In genomic region chr9:57708068-57708719, GRCm38 (mm10) we compare ENCODE assay signal across 8 mouse cellular contexts. TPM values are rescaled to one million over a fixed set of nuclear protein-coding genes. Genes with fewer than 3 reads are reported as not detected.
DNase-seq lines count a peak whose midpoint lies in the region; ATAC-seq and TF ChIP-seq lines count a peak whose summit lies in the region.

Edc3 (plus strand) TSS chr9:57708540.

- peak within 1 kb of the TSS; percentile 88 for H3K4me3 ChIP-seq in hindbrain, embryonic 10.5 days
- peak within 1 kb of the TSS; percentile 88 for H3K4me3 ChIP-seq in lung, embryonic 15.5 days
- H3K4me3 ChIP-seq in olfactory bulb, adult 2 months (ENCODE audit: insufficient read depth, low read depth, low read length): peak within 1 kb of the TSS; percentile 98
- peak within 1 kb of the TSS; percentile 84 for H3K4me3 ChIP-seq in thymus, adult 2 months (ENCODE audit: control insufficient read depth, insufficient read depth, low read length)

- DNase-seq in Muller cell, postnatal 12 days (ENCODE audit: inconsistent ontology term): peak; percentile 94
- DNase-seq in cerebellum, adult 9-11 months: peak; percentile 82
- peak; percentile 44 to 90 for DNase-seq in frontal cortex, adult 2 months (ENCODE audit: extremely low spot score in 1 of 2, low spot score in 1 of 2)
- DNase-seq in hindbrain, embryonic 10.5 days (ENCODE audit: low spot score): peak; percentile 95
- DNase-seq in layer of hippocampus, adult 9-10 months (ENCODE audit: low spot score): peak; percentile 42
- peak; percentile 91 for DNase-seq in thymus, adult 2 months

- peak within 1 kb of the TSS; percentile 93 for H3K9ac ChIP-seq in lung, embryonic 15.5 days

- H3K27ac ChIP-seq in hindbrain, embryonic 10.5 days: peak within 1 kb of the TSS; percentile 94
- peak within 1 kb of the TSS; percentile 90 for H3K27ac ChIP-seq in lung, embryonic 15.5 days
- peak within 1 kb of the TSS; percentile 94 for H3K27ac ChIP-seq in olfactory bulb, adult 2 months (ENCODE audit: insufficient read depth, low read depth, low read length)
- H3K27ac ChIP-seq in thymus, adult 2 months (ENCODE audit: control insufficient read depth, insufficient read depth, low read length): peak within 1 kb of the TSS; percentile 43

- TF ChIP-seq CTCF in olfactory bulb, adult 2 months (IDR thresholded peaks at IDR 0.05; ENCODE audit: insufficient read depth, low read depth, low read length): no peak
- 0 out of 2 replicates have a peak, but pooled peaks have one; percentile 34 for TF ChIP-seq CTCF in thymus, adult 2 months (IDR thresholded peaks at IDR 0.05; ENCODE audit: borderline replicate concordance, control insufficient read depth, extremely low read depth, insufficient read depth, low read length, poor library complexity)

- whole genome bisulfite sequencing in hindbrain, embryonic 10.5 days: under 1% methylated on average over 23 of the region's 23 CpGs
- WGBS in lung, embryonic 15.5 days: under 1% methylated on average over 23 of the region's 23 CpGs
- WGBS in olfactory bulb, adult 2 months: under 1% methylated on average over 23 of the region's 23 CpGs
- WGBS in thymus, adult 2 months: under 1% methylated on average over 23 of the region's 23 CpGs

- TF ChIP-seq POLR2A in olfactory bulb, adult 2 months (IDR thresholded peaks at IDR 0.05; ENCODE audit: insufficient read depth, low read depth, low read length): peak; percentile 81
- TF ChIP-seq POLR2A in thymus, adult 2 months (IDR thresholded peaks at IDR 0.05; ENCODE audit: control insufficient read depth, extremely low read depth, insufficient read depth, low read length, poor library complexity): peak; percentile 72

- H3K36me3 ChIP-seq in hindbrain, embryonic 10.5 days: peaks cover 23% of the 10 kb centered on the region
- peaks cover 12% of the 10 kb centered on the region for H3K36me3 ChIP-seq in lung, embryonic 15.5 days
- peaks cover 1% of the 10 kb centered on the region; the same call in 1 of the 2 replicates for H3K36me3 ChIP-seq in thymus, adult 2 months (ENCODE audit: control insufficient read depth, insufficient read depth, low read length)

- peak; percentile 94 for ATAC-seq in lung, embryonic 15.5 days (ENCODE audit: borderline replicate concordance, extremely low read depth, low FRiP score, low TSS enrichment)

- no peaks in the 10 kb centered on the region for H3K27me3 ChIP-seq in hindbrain, embryonic 10.5 days (ENCODE audit: insufficient read depth, poor library complexity, severe bottlenecking)
- no peaks in the 10 kb centered on the region for H3K27me3 ChIP-seq in lung, embryonic 15.5 days
- H3K27me3 ChIP-seq in thymus, adult 2 months (ENCODE audit: control insufficient read depth, insufficient read depth, low read length): no peaks in the 10 kb centered on the region

- peaks cover 5% of the 10 kb centered on the region; the same call in 1 of the 2 replicates for H3K9me3 ChIP-seq in hindbrain, embryonic 10.5 days
- H3K9me3 ChIP-seq in lung, embryonic 15.5 days: no peaks in the 10 kb centered on the region

- peak within 1 kb of the TSS; percentile 82 for H3K4me2 ChIP-seq in lung, embryonic 15.5 days

- peaks cover 10% of the 10 kb centered on the region for H3K4me1 ChIP-seq in hindbrain, embryonic 10.5 days (replicated peaks)
- peaks cover 12% of the 10 kb centered on the region for H3K4me1 ChIP-seq in lung, embryonic 15.5 days
- peaks cover 4% of the 10 kb centered on the region for H3K4me1 ChIP-seq in olfactory bulb, adult 2 months (ENCODE audit: control insufficient read depth, insufficient read depth, low read length)
- peaks cover 9% of the 10 kb centered on the region for H3K4me1 ChIP-seq in thymus, adult 2 months (replicated peaks; ENCODE audit: control insufficient read depth, insufficient read depth, low read length)

RNA-seq across cellular contexts. Expression of gene Edc3, which starts in this region (rescaled TPM):
- polyA plus RNA-seq in frontal cortex, adult 2 months (2012; rRNA removed): 12.3 and 13.3 TPM in 2 replicates
- polyA plus RNA-seq in hindbrain, embryonic 10.5 days (2016; fragmentation: Nextera tagmentation; extraction: Ambion mirVana): 41.0 and 41.1 TPM in 2 replicates
- 34.0 and 35.8 TPM in 2 replicates for polyA plus RNA-seq in lung, embryonic 15.5 days (2015; fragmentation: Nextera tagmentation; extraction: Ambion mirVana)
- polyA plus RNA-seq in olfactory bulb, adult 2 months (2012; ENCODE audit: insufficient read depth, insufficient read length, low replicate concordance, missing spikeins): not detected in 2 replicates
- polyA plus RNA-seq in thymus, adult 2 months (2012; rRNA removed): 31.4 and 31.7 TPM in 2 replicates

Comparison
In these comparisons a context has a peak if more than half of its experiments do, and no peak if none do; other contexts are left out.
1. Peak in every context shown above with its lines: DNase-seq, ATAC-seq, H3K4me3 ChIP-seq and H3K27ac ChIP-seq.
2. RNA of gene Edc3 (polyA plus RNA-seq): 41.0 to 41.1 TPM in hindbrain, embryonic 10.5 days, 34.0 to 35.8 TPM in lung, embryonic 15.5 days, 31.4 to 31.7 TPM in thymus, adult 2 months and 12.3 to 13.3 TPM in frontal cortex, adult 2 months; not detected in olfactory bulb, adult 2 months; every median in the first group is over 10 times any median in the second.
3. DNase-seq: peak in every context shown above with its lines; median percentile 95 in hindbrain, embryonic 10.5 days; 94 in Muller cell, postnatal 12 days; 91 in thymus, adult 2 months; 82 in cerebellum, adult 9-11 months; 67 in frontal cortex, adult 2 months; 42 in layer of hippocampus, adult 9-10 months.
4. H3K27ac ChIP-seq: peak in every context shown above with its lines; median percentile 94 in hindbrain, embryonic 10.5 days; 94 in olfactory bulb, adult 2 months; 90 in lung, embryonic 15.5 days; 43 in thymus, adult 2 months.